Mouse (Mus musculus): ENCODE data around the gene Ints13.
A peak's percentile ranks its signal among the peaks of the same experiment; 100 is the strongest.
"Not testable (repeated sequence)": the region's sequence is repeated elsewhere in the genome, so short reads cannot be mapped to it uniquely, and the experiment has no call there.

Gene Ints13

GRCm38 (mm10) chr6:146577310-146578109 is at the start of gene Ints13:
Gene Ints13 (minus strand): TSS chr6:146577835.
- DNase-seq (ENCODE audit: low spot score) = peak; percentile 98

DNA sequence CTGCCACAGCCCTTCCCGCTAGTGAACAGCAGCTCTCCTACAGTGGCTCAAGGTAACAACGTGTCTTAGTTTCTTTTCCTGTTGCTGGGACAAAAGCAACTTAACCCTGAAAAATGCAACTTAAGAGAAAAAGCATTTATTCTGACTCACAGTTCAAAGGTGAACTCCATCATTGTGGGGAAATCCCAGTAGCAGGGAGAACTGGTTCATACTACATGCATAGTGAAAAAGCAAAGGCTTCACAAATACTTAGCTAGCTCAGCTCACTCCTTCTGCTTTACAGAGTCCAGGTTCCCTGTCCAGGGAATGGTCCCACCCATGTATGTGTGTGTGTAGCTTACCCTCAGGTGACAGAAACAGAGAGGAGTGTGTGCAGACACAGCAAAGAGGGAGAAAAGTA is 39.0 kb upstream of the Ints13 start:
- no peak for DNase-seq (ENCODE audit: low spot score)

- no peak for DNase-seq (ENCODE audit: low spot score)
These were observed 38.3 kb upstream of the Ints13 start for GRCm38 (mm10) chr6:146615891-146616290.

GRCm38 (mm10) chr6:146614541-146614940 is 36.9 kb upstream of the Ints13 start:
- no peak for DNase-seq (ENCODE audit: low spot score)

- no peak for DNase-seq (ENCODE audit: low spot score)
These were observed 36.3 kb upstream of the Ints13 start for GRCm38 (mm10) chr6:146613907-146614306.

- DNase-seq (ENCODE audit: low spot score) = no peak
These were observed 35.1 kb upstream of the Ints13 start for GRCm38 (mm10) chr6:146612736-146613135.

- DNase-seq (ENCODE audit: low spot score) = no peak
These were observed 34.3 kb upstream of the Ints13 start for GRCm38 (mm10) chr6:146611897-146612296.

DNA sequence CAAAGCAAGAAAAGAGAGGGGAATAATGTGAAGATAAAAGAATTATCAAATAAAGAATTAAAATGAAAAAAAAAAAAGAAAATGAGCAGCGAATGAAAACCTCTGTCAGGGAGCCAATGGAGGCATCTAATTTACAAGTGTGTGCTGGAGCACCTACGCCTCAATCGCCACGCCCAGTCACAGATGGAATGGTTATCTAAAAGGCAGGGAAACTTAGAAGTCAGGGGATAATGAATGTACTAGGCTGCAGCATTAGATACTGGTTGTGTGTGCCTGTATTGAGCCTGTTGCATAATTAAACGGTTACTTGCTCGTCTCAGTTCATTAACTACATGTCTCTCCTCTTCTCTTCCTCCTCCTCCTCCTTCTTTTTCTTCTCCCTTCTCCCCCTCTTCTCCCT is 33.8 kb upstream of the Ints13 start:
- no peak for DNase-seq (ENCODE audit: low spot score)

- DNase-seq (ENCODE audit: low spot score) = peak; percentile 23
These were observed 26.0 kb upstream of the Ints13 start for GRCm38 (mm10) chr6:146603651-146604050.

DNA sequence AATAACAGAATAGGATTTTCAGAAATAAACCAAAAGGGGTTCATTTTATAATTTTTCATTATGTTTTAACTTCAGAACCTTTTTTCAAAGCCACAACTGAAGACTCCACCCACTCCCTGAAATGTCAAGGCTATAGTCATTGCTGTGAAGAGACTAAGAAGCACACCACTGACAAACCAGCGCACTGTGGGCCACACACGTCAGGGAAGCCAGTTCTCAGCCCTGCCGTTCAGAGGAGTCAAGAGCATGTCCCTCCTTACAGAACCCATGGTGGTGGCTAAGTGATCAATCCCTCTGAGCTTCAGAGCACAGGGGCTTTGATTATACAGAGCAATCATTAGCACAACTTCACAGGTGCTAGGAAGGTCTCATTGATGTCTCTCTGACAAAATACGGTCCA is 25.0 kb upstream of the Ints13 start:
- no peak for DNase-seq (ENCODE audit: low spot score)

DNA sequence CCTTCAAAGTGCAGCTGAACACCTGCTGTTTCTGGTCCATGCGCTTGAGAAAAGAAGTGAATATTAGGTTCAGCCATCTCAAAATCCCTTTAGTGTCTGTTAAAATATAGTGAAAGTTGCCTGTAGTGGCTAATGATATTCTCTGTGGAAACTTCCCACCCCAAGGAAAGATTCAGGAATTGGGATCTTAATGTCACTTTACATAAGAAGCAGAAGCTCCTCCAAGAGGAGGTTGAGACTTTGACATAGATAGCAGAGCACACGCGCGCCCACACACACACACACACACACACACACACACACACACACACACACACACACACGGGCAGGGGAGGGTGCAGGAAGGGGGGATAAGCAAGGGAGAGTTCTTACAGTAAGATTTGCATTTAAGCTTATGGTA is 7.5 kb upstream of the Ints13 start:
- no peak for DNase-seq (ENCODE audit: low spot score)

GRCm38 (mm10) chr6:146583366-146584046 is 5.9 kb upstream of the Ints13 start:
- DNase-seq (ENCODE audit: low spot score) = no peak

GRCm38 (mm10) chr6:146580381-146580926 is 2.8 kb upstream of the Ints13 start:
- no peak for DNase-seq (ENCODE audit: low spot score)

GRCm38 (mm10) chr6:146578586-146578985 is 951 bp upstream of the Ints13 start:
- no peak for DNase-seq (ENCODE audit: low spot score)

- peak; percentile 82 for DNase-seq (ENCODE audit: low spot score)
These were observed 486 bp upstream of the Ints13 start for GRCm38 (mm10) chr6:146578111-146578531.

DNA sequence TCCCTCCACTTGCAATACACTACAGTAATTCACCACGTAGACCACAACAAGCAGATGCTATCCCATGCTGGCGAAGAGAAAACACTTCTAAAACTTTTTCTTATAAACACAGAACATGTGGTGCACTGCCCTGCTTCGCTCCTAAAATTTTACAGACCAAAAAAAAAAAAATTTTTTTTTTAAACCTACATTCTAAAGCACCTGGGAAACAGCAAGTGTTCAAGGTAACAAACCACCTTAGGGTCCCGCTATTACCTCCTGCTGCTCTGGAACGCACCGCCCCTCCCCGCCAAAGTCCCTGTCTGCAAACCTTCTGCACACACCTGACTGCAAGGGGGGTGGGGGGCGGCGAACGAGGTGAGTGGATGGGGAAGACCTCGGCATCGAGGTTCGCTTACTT is 732 bp downstream of the Ints13 start, which contains the start of gene Fgfr1op2:
Fgfr1op2 (plus strand) TSS at position 301 of the 400 bp plus-strand sequence.
- DNase-seq (ENCODE audit: low spot score) = no peak

DNA sequence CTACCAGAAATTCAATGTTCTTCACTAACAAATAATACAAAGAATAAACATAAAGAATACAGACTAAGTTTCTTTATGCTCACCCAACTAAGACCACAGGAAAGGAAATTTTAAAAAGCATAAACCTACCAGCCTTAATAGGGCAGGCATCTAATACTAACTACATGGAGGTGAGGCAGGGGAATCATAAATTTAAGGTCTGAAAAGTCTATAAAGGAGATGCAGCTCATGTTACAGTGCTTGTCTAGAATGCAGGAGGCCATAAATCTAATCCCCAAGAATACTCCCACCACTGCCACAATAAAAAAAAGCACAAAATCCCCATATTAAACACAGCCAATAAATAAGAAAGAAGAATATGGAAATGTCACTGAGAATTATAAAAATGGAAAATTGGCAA is 5.6 kb downstream of the Ints13 start:
- no peak for DNase-seq (ENCODE audit: low spot score)

- not testable (repeated sequence) for DNase-seq (ENCODE audit: low spot score)
These were observed 15.2 kb downstream of the Ints13 start for GRCm38 (mm10) chr6:146562461-146562860.

DNA sequence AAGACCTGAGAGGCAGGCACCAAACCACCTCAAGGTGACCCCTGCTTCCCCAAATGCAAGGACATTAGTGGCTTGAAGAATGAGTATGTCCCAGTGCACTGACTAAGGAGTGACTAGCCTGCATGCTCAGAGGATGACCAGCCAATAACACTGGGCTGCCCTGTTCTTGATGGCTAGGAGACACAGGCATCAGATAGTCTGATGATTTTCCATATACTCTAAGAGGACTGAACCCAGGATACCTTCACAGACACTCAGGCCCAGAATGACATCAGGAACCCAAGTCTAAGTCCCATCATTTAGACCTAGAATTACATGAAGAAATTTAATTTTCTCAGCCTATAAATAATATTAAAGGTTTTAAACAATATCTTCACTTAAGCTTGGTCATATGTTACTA is 26.3 kb downstream of the Ints13 start:
- DNase-seq (ENCODE audit: low spot score) = no peak

DNA sequence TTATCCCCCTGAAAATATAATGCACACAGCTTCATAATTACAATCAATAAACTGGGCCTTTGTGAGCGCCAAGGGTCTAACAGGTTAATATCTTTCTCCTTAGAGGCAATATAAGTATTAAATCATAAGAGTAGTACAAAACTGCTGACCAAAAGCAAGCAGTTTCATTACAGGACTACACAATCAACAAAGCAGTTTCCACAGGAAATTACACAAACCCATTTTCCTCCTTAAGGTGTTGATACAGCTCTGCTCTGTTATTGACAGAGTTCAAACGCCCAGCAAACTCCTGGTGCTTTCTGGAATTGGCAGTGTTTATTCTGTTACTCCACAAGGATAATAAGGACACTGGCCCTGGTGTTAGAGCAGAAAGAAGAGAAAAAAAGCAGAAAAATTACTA is 27.2 kb downstream of the Ints13 start:
- DNase-seq (ENCODE audit: low spot score) = no peak

GRCm38 (mm10) chr6:146545289-146545865 is 32.3 kb downstream of the Ints13 start:
- no peak for DNase-seq (ENCODE audit: low spot score)

- DNase-seq (ENCODE audit: low spot score) = no peak
These were observed 33.0 kb downstream of the Ints13 start for GRCm38 (mm10) chr6:146544622-146545021.

- no peak for DNase-seq (ENCODE audit: low spot score)
These were observed 37.2 kb downstream of the Ints13 start for GRCm38 (mm10) chr6:146540386-146540785.

Measured in testis, postnatal 14 days (tissue).